Mouse (Mus musculus): ENCODE data around the gene Tmcc3. TPM values are rescaled to one million over a fixed set of nuclear protein-coding genes. Genes with fewer than 3 reads are reported as not detected.

The Tmcc3 gene
- total and polyA plus RNA-seq, 3 experiments: 11.3 to 30.1 (median 23.1) TPM

GRCm38 (mm10) chr10:94294437-94294836 is 17.3 kb upstream of the Tmcc3 start:
- dilution Hi-C loops (cut with MboI; ENCODE audit: extremely low pct_ligation_motif_present, extremely low pct_unique_long_range_greater_than_20kb, low sequenced_read_pairs): no loop called here
- no peak overlapping the region for H3K27ac ChIP-seq (ENCODE audit: insufficient read depth, low read depth)
- H3K9me3 ChIP-seq (replicated peaks; ENCODE audit: low read length): no peaks in the 10 kb centered on the region
- peaks cover 0 to 9% of the 10 kb centered on the region in 2 experiments; a peak in 3 of 4 replicates for H3K4me1 ChIP-seq (ENCODE audit: control insufficient read depth in 1 of 2, insufficient read depth in 2 of 2)
- no peaks in the 10 kb centered on the region for H3K27me3 ChIP-seq (replicated peaks)
- H3K36me3 ChIP-seq (replicated peaks in 1 of 2; ENCODE audit: control insufficient read depth in 1 of 2, insufficient read depth in 1 of 2, low read length in 1 of 2): no peaks in the 10 kb centered on the region
- H3K9ac ChIP-seq (ENCODE audit: insufficient read depth, low read depth): no peak overlapping the region
- DNase-seq (ENCODE audit: extremely low read depth): no peak
- TF ChIP-seq SIN3A (IDR thresholded peaks at IDR 0.05; ENCODE audit: low read length) (no peak), HCFC1 (IDR thresholded peaks at IDR 0.05; ENCODE audit: low read depth, low read length) (no peak), CHD2 (IDR thresholded peaks at IDR 0.05; ENCODE audit: low read length) (no peak), CTCF (conservative IDR thresholded peaks at IDR 0.05 in 1 of 2, IDR thresholded peaks at IDR 0.05 in 1 of 2; ENCODE audit: low read depth in 2 of 2, low read length in 2 of 2) (no peak), ZNF384 (IDR thresholded peaks at IDR 0.05; ENCODE audit: low read depth, low read length) (no peak), USF1 (IDR thresholded peaks at IDR 0.05; ENCODE audit: low read depth, low read length) (no peak)
- in situ Hi-C loops (cut with MboI; ENCODE audit: low pct_ligation_motif_present, low pct_unique_long_range_greater_than_20kb, low sequenced_read_pairs): no loop called here
- H3K4me3 ChIP-seq (replicated peaks in 1 of 3; ENCODE audit: low read depth in 2 of 3, low read length in 2 of 3, poor library complexity in 1 of 3): no peak overlapping the region
- no peak overlapping the region for H3K4me2 ChIP-seq (ENCODE audit: insufficient read depth, low read depth, poor library complexity, severe bottlenecking)
- H3K79me2 ChIP-seq (replicated peaks; ENCODE audit: control insufficient read depth, extremely low read depth, insufficient read depth, poor library complexity, severe bottlenecking): no peaks in the 10 kb centered on the region

DNA sequence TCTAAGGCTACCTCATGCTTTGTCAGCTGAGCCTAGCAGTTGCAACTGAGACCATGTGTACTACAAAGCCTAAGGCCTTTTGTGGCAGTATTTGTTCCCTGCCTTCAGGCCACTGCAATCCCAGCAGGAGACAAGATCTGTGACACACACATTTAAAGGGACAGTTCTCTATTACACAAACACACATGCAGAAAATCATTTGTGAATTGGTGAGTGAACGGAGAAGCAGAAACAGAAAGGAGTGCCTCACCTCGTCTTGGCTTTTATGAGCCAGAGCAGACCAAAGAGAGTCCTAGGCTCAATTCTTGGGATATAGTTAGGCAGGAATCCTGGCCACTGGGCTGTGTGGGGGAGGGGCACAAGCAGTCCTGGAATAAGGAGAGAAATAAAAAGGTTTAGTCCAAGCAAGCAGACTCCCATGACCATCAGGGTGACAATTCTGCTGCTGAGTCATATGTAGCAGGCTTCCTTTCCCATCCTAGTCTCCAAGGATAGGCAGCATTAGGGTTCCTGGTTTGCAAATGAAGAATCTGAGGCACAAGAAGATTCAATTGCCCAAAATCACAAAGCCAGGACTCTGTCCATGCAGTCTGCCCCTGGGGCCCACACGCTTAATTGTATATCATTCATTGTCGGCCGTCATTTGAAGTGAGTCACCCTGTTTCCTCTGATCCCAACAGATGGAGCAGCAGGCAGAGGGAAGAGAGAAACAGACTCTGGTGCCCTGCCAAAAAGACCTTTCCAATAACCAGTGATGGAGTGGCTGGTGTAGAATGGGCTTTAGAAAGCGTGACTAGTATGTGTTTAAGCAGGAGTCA is 16.6 kb upstream of the Tmcc3 start:
- H3K4me1 ChIP-seq (ENCODE audit: control insufficient read depth in 1 of 2, insufficient read depth in 2 of 2): peaks cover 0 to 11% of the 10 kb centered on the region in 2 experiments; a peak in 3 of 4 replicates
- no peaks in the 10 kb centered on the region for H3K79me2 ChIP-seq (replicated peaks; ENCODE audit: control insufficient read depth, extremely low read depth, insufficient read depth, poor library complexity, severe bottlenecking)
- peaks cover under 1% of the 10 kb centered on the region for H3K9me3 ChIP-seq (replicated peaks; ENCODE audit: low read length)
- H3K9ac ChIP-seq (ENCODE audit: insufficient read depth, low read depth): no peak overlapping the region
- in situ Hi-C loops (cut with MboI; ENCODE audit: low pct_ligation_motif_present, low pct_unique_long_range_greater_than_20kb, low sequenced_read_pairs): no loop called here
- TF ChIP-seq CHD2 (IDR thresholded peaks at IDR 0.05; ENCODE audit: low read length): no peak
- no peak for TF ChIP-seq NELFE (IDR thresholded peaks at IDR 0.05; ENCODE audit: low read depth, low read length)
- TF ChIP-seq TBP (conservative IDR thresholded peaks at IDR 0.05; ENCODE audit: low read depth, low read length): no peak
- TF ChIP-seq CHD1 (IDR thresholded peaks at IDR 0.05; ENCODE audit: low read depth, low read length): no peak
- TF ChIP-seq MAFK (IDR thresholded peaks at IDR 0.05; ENCODE audit: insufficient replicate concordance, low read length): no peak
- TF ChIP-seq RCOR1 (conservative IDR thresholded peaks at IDR 0.05; ENCODE audit: low read depth, low read length): no peak
- no peak for TF ChIP-seq MXI1 (IDR thresholded peaks at IDR 0.05; ENCODE audit: low read depth, low read length)
- no peak for TF ChIP-seq PAX5 (IDR thresholded peaks at IDR 0.05; ENCODE audit: low read length)
- TF ChIP-seq MAZ (IDR thresholded peaks at IDR 0.05; ENCODE audit: low read depth, low read length): no peak
- TF ChIP-seq BHLHE40 (IDR thresholded peaks at IDR 0.05; ENCODE audit: low read depth, low read length): no peak
- TF ChIP-seq UBTF (IDR thresholded peaks at IDR 0.05; ENCODE audit: low read depth, low read length): no peak
- no peak for TF ChIP-seq USF1 (IDR thresholded peaks at IDR 0.05; ENCODE audit: low read depth, low read length)
- no peak for TF ChIP-seq POLR2AphosphoS2 (IDR thresholded peaks at IDR 0.05; ENCODE audit: low read depth, low read length)
- TF ChIP-seq HCFC1 (IDR thresholded peaks at IDR 0.05; ENCODE audit: low read depth, low read length): no peak
- no peak overlapping the region for H3K4me3 ChIP-seq (replicated peaks in 1 of 3; ENCODE audit: low read depth in 2 of 3, low read length in 2 of 3, poor library complexity in 1 of 3)
- dilution Hi-C loops (cut with MboI; ENCODE audit: extremely low pct_ligation_motif_present, extremely low pct_unique_long_range_greater_than_20kb, low sequenced_read_pairs): no loop called here
- no peaks in the 10 kb centered on the region for H3K36me3 ChIP-seq (replicated peaks in 1 of 2; ENCODE audit: control insufficient read depth in 1 of 2, insufficient read depth in 1 of 2, low read length in 1 of 2)
- no peak overlapping the region for H3K27ac ChIP-seq (ENCODE audit: insufficient read depth, low read depth)
- no peaks in the 10 kb centered on the region for H3K27me3 ChIP-seq (replicated peaks)
- no peak for DNase-seq (ENCODE audit: extremely low read depth)
- no peak overlapping the region for H3K4me2 ChIP-seq (ENCODE audit: insufficient read depth, low read depth, poor library complexity, severe bottlenecking)
